Mouse (Mus musculus): ENCODE measurements around the gene Atp8a2.

DNA sequence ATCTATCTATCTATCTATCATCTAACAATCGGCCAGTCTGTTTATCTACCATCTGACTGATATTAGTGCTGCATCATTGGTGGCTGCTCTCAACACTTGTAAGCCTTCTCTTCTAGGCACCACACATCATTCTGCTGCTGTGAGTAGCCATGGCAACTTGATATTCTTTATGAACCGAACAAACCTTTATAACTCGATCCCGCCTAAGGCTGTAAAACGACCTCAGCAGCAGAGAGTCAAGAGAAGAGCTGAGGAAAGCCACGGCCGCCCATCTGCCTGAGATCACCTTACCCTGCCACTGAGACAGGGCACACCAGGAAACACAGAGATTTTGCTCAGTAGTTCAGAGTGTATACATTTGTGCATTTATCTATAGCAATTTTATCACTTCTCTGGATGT, 329.2 kb downstream of the Atp8a2 start:
- TF ChIP-seq ZNF384 (IDR thresholded peaks at IDR 0.05; ENCODE audit: low read depth, low read length) (no peak), ZC3H11A (IDR thresholded peaks at IDR 0.05; ENCODE audit: borderline replicate concordance, low read depth, low read length) (no peak), CHD2 (IDR thresholded peaks at IDR 0.05; ENCODE audit: low read depth, low read length) (no peak)
